Mouse (Mus musculus): ENCODE measurements around the gene Slamf6. TPM values are rescaled to one million over a fixed set of nuclear protein-coding genes. Genes with fewer than 3 reads are reported as not detected.

Slamf6 gene
- total and polyA plus RNA-seq, 2 experiments from 2014 or later = 0.11 TPM; not detected in 1

GRCm38 (mm10) chr1:171946447-171946995, 29.2 kb downstream of the Slamf6 start:
- no peak for ATAC-seq (ENCODE audit: insufficient read depth, low read depth)
- Histone ChIP-seq H3K9ac (replicated peaks; ENCODE audit: low read depth, low read length) (no peak overlapping the region), H3K36me3 (replicated peaks; ENCODE audit: control insufficient read depth, insufficient read depth, low read length) (no peaks in the 10 kb centered on the region), H3K4me1 (ENCODE audit: control insufficient read depth, insufficient read depth) (no peaks in the 10 kb centered on the region), H3K27ac (ENCODE audit: low read depth) (no peak overlapping the region), H3K4me3 (ENCODE audit: low read depth, low read length) (no peak overlapping the region), H3K27me3 (ENCODE audit: control insufficient read depth, insufficient read depth, low read length) (no peaks in the 10 kb centered on the region), H3K9me3 (replicated peaks; ENCODE audit: control insufficient read depth, low read length) (no peaks in the 10 kb centered on the region), H3K4me2 (ENCODE audit: low read depth, low read length) (no peak overlapping the region)
- TF ChIP-seq CTCF (IDR thresholded peaks at IDR 0.05; ENCODE audit: low read depth) (no peak), EP300 (IDR thresholded peaks at IDR 0.05; ENCODE audit: low read depth) (no peak)
- 70% methylated on average over 6 of the region's 6 CpGs for WGBS
- no peak for DNase-seq (ENCODE audit: low spot score)

- H3K4me1 ChIP-seq (ENCODE audit: control insufficient read depth, insufficient read depth) = no peaks in the 10 kb centered on the region
- ATAC-seq (ENCODE audit: insufficient read depth, low read depth) (no peak), DNase-seq (ENCODE audit: low spot score) (no peak)
- TF ChIP-seq CTCF (IDR thresholded peaks at IDR 0.05; ENCODE audit: low read depth) = no peak
- no peak for TF ChIP-seq EP300 (IDR thresholded peaks at IDR 0.05; ENCODE audit: low read depth)
- H3K27ac ChIP-seq (ENCODE audit: low read depth) = no peak overlapping the region
- H3K4me3 ChIP-seq (ENCODE audit: low read depth, low read length) = no peak overlapping the region
- no peak overlapping the region for H3K4me2 ChIP-seq (ENCODE audit: low read depth, low read length)
- no peaks in the 10 kb centered on the region for H3K36me3 ChIP-seq (replicated peaks; ENCODE audit: control insufficient read depth, insufficient read depth, low read length)
- no peaks in the 10 kb centered on the region for H3K27me3 ChIP-seq (ENCODE audit: control insufficient read depth, insufficient read depth, low read length)
- H3K9ac ChIP-seq (replicated peaks; ENCODE audit: low read depth, low read length) = no peak overlapping the region
- WGBS = 75% methylated on average over 11 of the region's 11 CpGs
- H3K9me3 ChIP-seq (replicated peaks; ENCODE audit: control insufficient read depth, low read length) = no peaks in the 10 kb centered on the region
Measured at GRCm38 (mm10) chr1:171948161-171948945, 31.0 kb downstream of the Slamf6 start.

- H3K27ac ChIP-seq (ENCODE audit: low read depth) = no peak overlapping the region
- no peaks in the 10 kb centered on the region for H3K9me3 ChIP-seq (replicated peaks; ENCODE audit: control insufficient read depth, low read length)
- H3K27me3 ChIP-seq (ENCODE audit: control insufficient read depth, insufficient read depth, low read length) = no peaks in the 10 kb centered on the region
- no peak overlapping the region for H3K9ac ChIP-seq (replicated peaks; ENCODE audit: low read depth, low read length)
- no peak overlapping the region for H3K4me3 ChIP-seq (ENCODE audit: low read depth, low read length)
- H3K36me3 ChIP-seq (replicated peaks; ENCODE audit: control insufficient read depth, insufficient read depth, low read length) = no peaks in the 10 kb centered on the region
- H3K4me1 ChIP-seq (ENCODE audit: control insufficient read depth, insufficient read depth) = no peaks in the 10 kb centered on the region
- TF ChIP-seq EP300 (IDR thresholded peaks at IDR 0.05; ENCODE audit: low read depth) (no peak), CTCF (IDR thresholded peaks at IDR 0.05; ENCODE audit: low read depth) (no peak)
- ATAC-seq (ENCODE audit: insufficient read depth, low read depth) (no peak), DNase-seq (ENCODE audit: low spot score) (no peak)
- no peak overlapping the region for H3K4me2 ChIP-seq (ENCODE audit: low read depth, low read length)
- WGBS = 79% methylated on average over 6 of the region's 6 CpGs
Measured at GRCm38 (mm10) chr1:171948946-171949508, 31.7 kb downstream of the Slamf6 start.

- Histone ChIP-seq H3K4me1 (ENCODE audit: control insufficient read depth, insufficient read depth) (no peaks in the 10 kb centered on the region), H3K4me3 (ENCODE audit: low read depth, low read length) (no peak overlapping the region), H3K9me3 (replicated peaks; ENCODE audit: control insufficient read depth, low read length) (no peaks in the 10 kb centered on the region), H3K36me3 (replicated peaks; ENCODE audit: control insufficient read depth, insufficient read depth, low read length) (no peaks in the 10 kb centered on the region), H3K27me3 (ENCODE audit: control insufficient read depth, insufficient read depth, low read length) (no peaks in the 10 kb centered on the region), H3K4me2 (ENCODE audit: low read depth, low read length) (no peak overlapping the region), H3K9ac (replicated peaks; ENCODE audit: low read depth, low read length) (no peak overlapping the region), H3K27ac (ENCODE audit: low read depth) (no peak overlapping the region)
- no peak for ATAC-seq (ENCODE audit: insufficient read depth, low read depth)
- 62% methylated on average over 6 of the region's 6 CpGs for WGBS
- TF ChIP-seq EP300 (IDR thresholded peaks at IDR 0.05; ENCODE audit: low read depth) (no peak), CTCF (IDR thresholded peaks at IDR 0.05; ENCODE audit: low read depth) (no peak)
- no peak for DNase-seq (ENCODE audit: low spot score)
Measured at GRCm38 (mm10) chr1:171955071-171955470, 37.8 kb downstream of the Slamf6 start.

GRCm38 (mm10) chr1:171957411-171957810, 40.1 kb downstream of the Slamf6 start:
- H3K36me3 ChIP-seq (replicated peaks; ENCODE audit: control insufficient read depth, insufficient read depth, low read length) = no peaks in the 10 kb centered on the region
- no peak overlapping the region for H3K4me2 ChIP-seq (ENCODE audit: low read depth, low read length)
- no peak for ATAC-seq (ENCODE audit: insufficient read depth, low read depth)
- no peaks in the 10 kb centered on the region for H3K4me1 ChIP-seq (ENCODE audit: control insufficient read depth, insufficient read depth)
- no peak for DNase-seq (ENCODE audit: low spot score)
- no peak overlapping the region for H3K27ac ChIP-seq (ENCODE audit: low read depth)
- H3K27me3 ChIP-seq (ENCODE audit: control insufficient read depth, insufficient read depth, low read length) = no peaks in the 10 kb centered on the region
- H3K9ac ChIP-seq (replicated peaks; ENCODE audit: low read depth, low read length) = no peak overlapping the region
- no peak overlapping the region for H3K4me3 ChIP-seq (ENCODE audit: low read depth, low read length)
- no peaks in the 10 kb centered on the region for H3K9me3 ChIP-seq (replicated peaks; ENCODE audit: control insufficient read depth, low read length)
- WGBS = 50% methylated on average over 2 of the region's 2 CpGs
- no peak for TF ChIP-seq CTCF (IDR thresholded peaks at IDR 0.05; ENCODE audit: low read depth)
- no peak for TF ChIP-seq EP300 (IDR thresholded peaks at IDR 0.05; ENCODE audit: low read depth)
